Mouse (Mus musculus): ENCODE data around the gene Tmem74b. TPM values are rescaled to one million over a fixed set of nuclear protein-coding genes. Genes with fewer than 3 reads are reported as not detected.

The Tmem74b gene
- polyA plus RNA-seq, 1 experiment from 2014 or later, result 14.2 TPM

DNA sequence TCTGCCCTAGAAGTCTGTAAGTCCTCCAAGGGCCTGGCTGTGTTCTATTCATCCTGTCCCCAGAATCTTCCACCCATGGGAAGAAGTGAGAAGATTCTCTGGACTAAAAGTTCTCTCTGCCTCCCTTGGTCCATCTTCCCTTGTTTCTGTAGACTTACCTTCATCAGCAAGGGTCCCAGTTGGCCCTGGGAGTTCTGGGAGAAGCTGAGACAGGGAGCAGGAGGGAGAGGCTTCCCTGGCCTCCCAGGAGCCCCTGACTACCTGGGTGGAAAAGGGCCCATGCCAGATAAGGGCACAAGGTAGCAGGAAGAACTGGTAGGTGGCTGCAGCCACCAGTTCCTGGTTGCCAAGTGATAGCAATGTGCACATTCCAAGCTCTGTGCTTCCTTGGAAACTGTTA, 42.0 kb downstream of the Tmem74b start, which contains the start of gene Psmf1:
Psmf1 (minus strand) TSS at position 342 of the 400 bp plus-strand sequence.
- Histone ChIP-seq H3K9ac (no peak within 1 kb of the TSS), H3K27ac (no peak within 1 kb of the TSS), H3K27me3 (replicated peaks) (0 out of 2 replicates have a peak, but pooled peaks cover 4% of the 10 kb centered on the region), H3K9me3 (no peaks in the 10 kb centered on the region), H3K4me3 (no peak within 1 kb of the TSS), H3K4me2 (replicated peaks) (no peak within 1 kb of the TSS), H3K4me1 (peaks cover 24% of the 10 kb centered on the region), H3K36me3 (no peaks in the 10 kb centered on the region)
- ATAC-seq (ENCODE audit: low FRiP score, low read depth), result no peak

GRCm38 (mm10) chr2:151747847-151748705, 46.3 kb downstream of the Tmem74b start:
- no peaks in the 10 kb centered on the region for H3K36me3 ChIP-seq
- no peaks in the 10 kb centered on the region for H3K4me1 ChIP-seq
- no peak overlapping the region for H3K27ac ChIP-seq
- 27% methylated on average over 19 of the region's 19 CpGs for WGBS
- no peak overlapping the region for H3K4me3 ChIP-seq
- no peak overlapping the region for H3K4me2 ChIP-seq (replicated peaks)
- H3K9me3 ChIP-seq, result no peaks in the 10 kb centered on the region
- no peak overlapping the region for H3K9ac ChIP-seq
- ATAC-seq (ENCODE audit: low FRiP score, low read depth), result peak; percentile 85
- 0 out of 2 replicates have a peak, but pooled peaks cover 4% of the 10 kb centered on the region for H3K27me3 ChIP-seq (replicated peaks)

DNA sequence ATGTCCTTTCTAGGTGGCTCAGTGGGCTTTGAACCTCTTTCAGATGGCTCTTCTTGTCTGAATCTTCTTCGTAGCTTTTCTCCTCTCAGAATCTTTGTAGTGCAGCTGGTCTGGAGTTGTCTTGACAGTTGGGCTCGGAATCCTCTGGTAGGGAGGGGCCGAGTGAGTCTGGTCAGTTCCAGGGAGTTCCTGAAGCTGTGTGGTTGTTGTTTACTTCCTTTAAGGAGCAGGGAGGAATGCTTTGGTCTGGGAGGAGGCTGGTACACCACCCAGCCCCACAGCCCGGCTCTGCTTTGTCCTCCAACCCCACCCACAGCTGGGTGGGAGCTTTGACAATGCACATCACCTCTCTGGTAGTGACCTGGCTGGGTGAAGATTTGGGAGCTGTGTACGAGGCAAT, 49.5 kb downstream of the Tmem74b start:
- Histone ChIP-seq H3K4me2 (replicated peaks) (no peak overlapping the region), H3K9me3 (no peaks in the 10 kb centered on the region), H3K4me1 (no peaks in the 10 kb centered on the region), H3K27ac (no peak overlapping the region), H3K36me3 (no peaks in the 10 kb centered on the region), H3K27me3 (replicated peaks) (no peaks in the 10 kb centered on the region), H3K9ac (no peak overlapping the region), H3K4me3 (no peak overlapping the region)
- 79% methylated on average over 5 of the region's 5 CpGs for WGBS
- no peak for ATAC-seq (ENCODE audit: low FRiP score, low read depth)

DNA sequence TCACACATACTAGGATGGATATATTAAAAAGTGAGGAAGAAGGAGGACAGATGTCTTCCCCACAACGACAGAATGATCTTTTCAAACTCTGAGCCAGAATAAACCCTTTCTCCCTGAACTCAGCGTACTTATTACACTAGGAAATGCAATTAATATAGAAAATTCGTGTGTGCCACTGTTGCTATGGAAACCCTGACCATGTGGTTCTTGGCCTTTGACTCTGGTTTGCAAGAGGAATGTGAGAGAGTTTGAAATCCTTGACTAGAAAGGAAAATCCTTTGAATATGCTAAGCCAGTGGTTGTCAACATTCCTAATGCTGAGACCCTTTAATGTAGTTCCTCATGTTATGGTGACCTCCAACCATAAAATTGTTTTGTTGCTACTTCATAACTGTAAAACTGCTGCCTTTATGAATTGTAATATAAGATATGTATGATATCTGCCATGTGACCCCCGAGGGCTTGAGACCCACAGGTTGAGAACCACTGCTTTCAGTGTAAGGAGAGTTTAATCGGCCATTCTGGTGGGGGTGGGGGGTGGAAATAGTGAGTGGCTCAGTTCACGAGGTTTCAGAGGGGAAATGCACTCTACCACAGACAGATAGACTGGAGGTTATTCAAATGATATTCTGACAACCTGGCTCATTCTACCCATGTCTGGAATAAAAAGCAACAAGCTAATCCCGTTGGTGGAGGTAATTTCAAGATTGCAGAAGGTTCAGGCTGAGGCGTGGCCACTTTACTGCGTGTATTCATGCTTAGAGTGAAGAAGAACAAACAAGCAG, 54.7 kb downstream of the Tmem74b start:
- WGBS, result 51% methylated on average over 9 of the region's 9 CpGs
- H3K36me3 ChIP-seq, result no peaks in the 10 kb centered on the region
- no peak overlapping the region for H3K9ac ChIP-seq
- H3K4me2 ChIP-seq (replicated peaks), result no peak overlapping the region
- H3K4me3 ChIP-seq, result no peak overlapping the region
- H3K9me3 ChIP-seq, result peaks cover 3% of the 10 kb centered on the region; the same call in 1 of the 2 replicates
- ATAC-seq (ENCODE audit: low FRiP score, low read depth), result no peak
- H3K27me3 ChIP-seq (replicated peaks), result no peaks in the 10 kb centered on the region
- H3K27ac ChIP-seq, result no peak overlapping the region
- H3K4me1 ChIP-seq, result no peaks in the 10 kb centered on the region

DNA sequence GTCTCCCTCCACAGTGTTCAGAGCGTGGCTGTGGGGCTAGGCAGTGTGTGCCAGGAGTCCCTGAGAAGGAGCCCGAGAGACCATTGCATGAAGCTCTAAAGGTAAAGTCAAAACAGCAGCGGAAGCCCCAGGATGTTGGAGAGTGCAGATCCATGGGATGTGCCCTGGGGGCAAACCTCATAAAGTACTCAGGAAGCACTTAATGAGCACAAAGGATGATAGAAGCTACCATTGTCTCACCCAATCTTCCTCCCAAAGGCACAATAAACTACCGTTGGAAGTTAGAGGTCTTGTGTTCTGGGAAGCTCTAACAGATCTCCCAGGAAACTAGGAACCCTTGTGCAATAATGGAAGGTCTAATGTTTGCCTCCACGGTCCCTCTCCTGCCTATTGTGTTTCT, 55.6 kb downstream of the Tmem74b start:
- Histone ChIP-seq H3K36me3 (no peaks in the 10 kb centered on the region), H3K9ac (no peak overlapping the region), H3K4me3 (no peak overlapping the region), H3K9me3 (peaks cover 3% of the 10 kb centered on the region; the same call in 1 of the 2 replicates), H3K27ac (no peak overlapping the region), H3K4me2 (replicated peaks) (no peak overlapping the region), H3K27me3 (replicated peaks) (no peaks in the 10 kb centered on the region), H3K4me1 (no peaks in the 10 kb centered on the region)
- 24% methylated on average over 5 of the region's 5 CpGs for WGBS
- ATAC-seq (ENCODE audit: low FRiP score, low read depth), result no peak

DNA sequence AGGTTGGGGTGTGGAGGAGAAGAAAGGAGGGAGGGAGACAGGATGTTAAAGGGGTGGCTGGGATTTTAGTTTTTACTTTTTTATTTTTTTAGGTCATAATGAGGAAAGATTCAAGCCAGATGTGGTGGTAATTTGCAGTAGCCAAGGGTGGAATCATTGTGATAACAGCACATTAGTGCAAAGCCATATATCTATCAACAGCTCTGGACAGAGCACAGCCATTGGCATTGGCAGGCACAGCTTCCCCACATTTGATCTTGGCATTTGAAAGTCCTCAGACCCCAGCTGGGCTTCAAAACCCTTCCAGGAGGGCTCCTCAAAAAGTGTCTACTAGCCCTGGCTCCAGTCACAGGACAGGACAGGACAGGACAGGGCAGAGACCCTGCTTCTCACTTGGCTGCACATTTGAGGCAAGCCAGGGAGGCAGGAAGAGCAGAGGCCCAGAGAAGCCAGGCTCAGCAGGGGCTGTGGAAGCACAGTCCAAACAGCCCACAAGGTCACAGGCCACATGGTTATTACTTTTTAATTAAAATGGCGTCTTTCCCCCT, 57.1 kb downstream of the Tmem74b start:
- H3K4me1 ChIP-seq, result no peaks in the 10 kb centered on the region
- H3K27ac ChIP-seq, result no peak overlapping the region
- no peak overlapping the region for H3K9ac ChIP-seq
- H3K27me3 ChIP-seq (replicated peaks), result no peaks in the 10 kb centered on the region
- 61% methylated on average over 1 of the region's 1 CpGs for WGBS
- no peaks in the 10 kb centered on the region for H3K36me3 ChIP-seq
- H3K9me3 ChIP-seq, result peaks cover 3% of the 10 kb centered on the region; the same call in 1 of the 2 replicates
- H3K4me2 ChIP-seq (replicated peaks), result no peak overlapping the region
- no peak overlapping the region for H3K4me3 ChIP-seq
- ATAC-seq (ENCODE audit: low FRiP score, low read depth), result no peak

Other genes with a start within 250 kb of the Tmem74b start
- not detected in 2 replicates for gene 4921509C19Rik, start 225.9 kb upstream of the Tmem74b start, polyA plus RNA-seq (2016; fragmentation: Nextera tagmentation; extraction: Ambion mirVana)
- 252 and 260 TPM in 2 replicates for gene Nsfl1c, start 207.8 kb upstream of the Tmem74b start, polyA plus RNA-seq (2016; fragmentation: Nextera tagmentation; extraction: Ambion mirVana)
- gene Fkbp1a, start 159.5 kb upstream of the Tmem74b start, polyA plus RNA-seq (2016; fragmentation: Nextera tagmentation; extraction: Ambion mirVana), result 604 and 611 TPM in 2 replicates
- 1.2 and 1.3 TPM in 2 replicates for gene Sdcbp2, start 129.4 kb upstream of the Tmem74b start, polyA plus RNA-seq (2016; fragmentation: Nextera tagmentation; extraction: Ambion mirVana)
- 9.2 and 10.8 TPM in 2 replicates for gene Snph, start 69.4 kb upstream of the Tmem74b start, polyA plus RNA-seq (2016; fragmentation: Nextera tagmentation; extraction: Ambion mirVana)
- gene Rad21l, start 33.5 kb upstream of the Tmem74b start, polyA plus RNA-seq (2016; fragmentation: Nextera tagmentation; extraction: Ambion mirVana), result 0.11 TPM in 1 of 2 replicates, not detected in the other
- gene Psmf1, start 42.2 kb downstream of the Tmem74b start, polyA plus RNA-seq (2016; fragmentation: Nextera tagmentation; extraction: Ambion mirVana), result 45.2 and 49.7 TPM in 2 replicates
- 0.27 and 0.38 TPM in 2 replicates for gene Rspo4, start 140.9 kb downstream of the Tmem74b start, polyA plus RNA-seq (2016; fragmentation: Nextera tagmentation; extraction: Ambion mirVana)
- gene Angpt4, start 209.2 kb downstream of the Tmem74b start, polyA plus RNA-seq (2016; fragmentation: Nextera tagmentation; extraction: Ambion mirVana), result 0.39 and 0.84 TPM in 2 replicates

Data from neural tube, embryonic 12.5 days (tissue).